Mouse (Mus musculus): ENCODE data around the gene Adgrf1.

DNA sequence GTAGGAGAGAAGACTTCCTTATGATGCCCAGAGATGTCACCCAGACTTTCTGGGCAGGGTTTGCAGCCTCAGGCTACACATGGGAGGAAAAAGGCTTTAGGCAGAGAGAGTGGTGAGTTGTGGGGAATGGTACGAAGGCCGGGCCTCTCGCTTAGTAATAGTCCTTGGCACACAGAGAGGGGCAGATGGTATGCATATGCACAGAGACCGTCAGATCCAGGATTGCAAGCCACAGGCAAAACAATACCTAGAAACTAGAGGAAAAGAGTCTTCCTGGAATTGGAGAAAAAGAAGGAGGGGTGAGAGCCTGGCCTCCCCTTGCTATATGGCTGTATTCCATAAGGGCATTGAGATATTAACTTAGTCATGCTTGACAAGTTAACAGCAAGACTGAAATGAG is 12.2 kb downstream of the Adgrf1 start:
- TF ChIP-seq CTCF (IDR thresholded peaks at IDR 0.05; ENCODE audit: control insufficient read depth, insufficient read depth, insufficient read length) (no peak), MYOD1 (IDR thresholded peaks at IDR 0.05; ENCODE audit: control insufficient read depth, insufficient read length, low read depth) (no peak), MYOG (IDR thresholded peaks at IDR 0.05; ENCODE audit: control insufficient read depth, extremely low read depth, insufficient read length) (no peak), USF1 (IDR thresholded peaks at IDR 0.05; ENCODE audit: low read depth) (no peak), FOSL1 (IDR thresholded peaks at IDR 0.05; ENCODE audit: insufficient read depth, low read length, poor library complexity, severe bottlenecking) (no peak), MAX (IDR thresholded peaks at IDR 0.05) (no peak), CEBPB (IDR thresholded peaks at IDR 0.05; ENCODE audit: low read depth) (no peak)
